Mouse (Mus musculus) heart, embryonic 16.5 days (tissue): ENCODE measurements around the gene 1600014C23Rik. TPM values are rescaled to one million over a fixed set of nuclear protein-coding genes. Genes with fewer than 3 reads are reported as not detected.

ENCODE experiments used
- polyA plus RNA-seq: library from polyadenylated mRNA; unstranded; fragments of >200 nt; fragmentation: Nextera tagmentation; extraction: Ambion mirVana; gene quantifications from 2 replicates; pipeline ENCODE4 v1.2.1, GENCODE M21; 2015

The 1600014C23Rik gene
- polyA plus RNA-seq, 1 experiment from 2014 or later: 1.4 TPM

Other genes with a start within 250 kb of the 1600014C23Rik start
- 25.0 and 25.4 TPM in 2 replicates for gene Aars2, start 227.0 kb downstream of the 1600014C23Rik start, polyA plus RNA-seq
- gene Tcte1, start 210.4 kb downstream of the 1600014C23Rik start, polyA plus RNA-seq: 0.49 and 0.63 TPM in 2 replicates
- gene Tmem151b, start 184.2 kb downstream of the 1600014C23Rik start, polyA plus RNA-seq: 1.2 and 1.9 TPM in 2 replicates
- 5.3 and 10.9 TPM in 2 replicates for gene Nfkbie, start 178.1 kb downstream of the 1600014C23Rik start, polyA plus RNA-seq
- 89.4 and 89.9 TPM in 2 replicates for gene Slc35b2, start 170.0 kb downstream of the 1600014C23Rik start, polyA plus RNA-seq
- 1,191 and 1,235 TPM in 2 replicates for gene Hsp90ab1, start 160.6 kb downstream of the 1600014C23Rik start, polyA plus RNA-seq
- gene Slc29a1, start 134.2 kb downstream of the 1600014C23Rik start, polyA plus RNA-seq: 110 and 137 TPM in 2 replicates
- gene Mymx, start 131.7 kb downstream of the 1600014C23Rik start, polyA plus RNA-seq: 0.25 and 0.49 TPM in 2 replicates
- 0.34 and 0.84 TPM in 2 replicates for gene Capn11, start 74.5 kb downstream of the 1600014C23Rik start, polyA plus RNA-seq
- 137 and 143 TPM in 2 replicates for gene Mrpl14, start 47.5 kb downstream of the 1600014C23Rik start, polyA plus RNA-seq
- gene Tmem63b, start 46.9 kb downstream of the 1600014C23Rik start, polyA plus RNA-seq: 40.4 and 47.6 TPM in 2 replicates